Mouse (Mus musculus): Measurements from ENCODE around the gene Man1b1.

DNA sequence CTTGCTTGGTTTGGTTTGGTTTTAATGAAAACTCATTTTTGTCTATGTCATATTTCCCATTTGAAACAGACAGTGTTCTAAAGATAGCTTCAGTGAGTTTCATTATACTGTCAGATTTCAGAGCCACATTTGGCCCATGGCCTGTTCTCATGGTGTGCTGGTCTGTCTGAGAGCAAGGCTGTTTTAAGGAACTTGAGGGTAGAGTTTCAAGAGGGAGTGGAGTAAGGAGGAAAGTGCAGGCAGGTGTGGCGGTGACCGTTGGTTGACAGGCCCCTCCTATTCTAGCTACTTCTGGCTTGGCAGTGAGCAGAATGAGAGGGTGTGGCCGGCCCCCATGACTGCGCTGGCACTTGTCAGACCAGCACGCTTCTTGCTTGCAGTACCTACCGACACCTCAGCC, 6.2 kb downstream of the Man1b1 start:
- TF ChIP-seq CTCF (conservative IDR thresholded peaks at IDR 0.05; ENCODE audit: low read length) (no peak), POU5F1 (IDR thresholded peaks at IDR 0.05; ENCODE audit: borderline replicate concordance, low read length) (no peak), NANOG (IDR thresholded peaks at IDR 0.05; ENCODE audit: borderline replicate concordance, low read length) (no peak)
